Mouse (Mus musculus) C2C12 (cell line): Measurements from ENCODE around the gene Slc39a13. TPM values are rescaled to one million over a fixed set of nuclear protein-coding genes. Genes with fewer than 3 reads are reported as not detected.

ENCODE experiments used
- H3K27me3 ChIP-seq: one replicate; pipeline ENCODE4 v1.6.1; 2011; ENCODE audit not compliant: control insufficient read depth, insufficient read depth, insufficient read length
- H3K36me3 ChIP-seq: one replicate; pipeline ENCODE4 v1.6.1; 2011; ENCODE audit not compliant: control insufficient read depth, insufficient read depth
- H3K4me3 ChIP-seq: one replicate; pipeline ENCODE4 v1.5.1; 2011; ENCODE audit warnings: mild to moderate bottlenecking, control low read depth; ENCODE audit not compliant: poor library complexity, insufficient read depth, severe bottlenecking
- H3K79me2 ChIP-seq: one replicate; pipeline ENCODE4 v1.6.1; 2011; ENCODE audit not compliant: control insufficient read depth, insufficient read depth
- H3K79me3 ChIP-seq: one replicate; pipeline ENCODE4 v1.6.1; 2011; ENCODE audit warnings: low read depth, control low read depth
- H3ac ChIP-seq: one replicate; pipeline ENCODE3; 2011; ENCODE audit warnings: low read depth; ENCODE audit not compliant: control insufficient read depth, insufficient read length
- CEBPB ChIP-seq: IDR thresholded peaks from one replicate; pipeline ENCODE4 v1.6.1; 2011; ENCODE audit warnings: low read depth, mild to moderate bottlenecking, control low read depth, moderate library complexity
- CTCF ChIP-seq: IDR thresholded peaks from one replicate; pipeline ENCODE4 v1.5.1; 2011; ENCODE audit not compliant: control insufficient read depth, insufficient read depth, insufficient read length
- FOSL1 ChIP-seq: IDR thresholded peaks from one replicate; pipeline ENCODE4 v1.8.0; 2011; ENCODE audit warnings: mild to moderate bottlenecking, low read length; ENCODE audit not compliant: poor library complexity, insufficient read depth, severe bottlenecking
- MAX ChIP-seq: IDR thresholded peaks from one replicate; pipeline ENCODE4 v1.6.1; 2011; ENCODE audit warnings: mild to moderate bottlenecking, control low read depth
- MYOD1 ChIP-seq: IDR thresholded peaks from one replicate; pipeline ENCODE4 v1.6.1; 2011; ENCODE audit warnings: low read depth; ENCODE audit not compliant: control insufficient read depth, insufficient read length
- MYOG ChIP-seq: IDR thresholded peaks from one replicate; pipeline ENCODE4 v1.6.1; 2011; ENCODE audit not compliant: control insufficient read depth, insufficient read length; ENCODE audit errors: extremely low read depth
- USF1 ChIP-seq: IDR thresholded peaks from one replicate; pipeline ENCODE4 v1.6.1; 2011; ENCODE audit warnings: low read depth, mild to moderate bottlenecking, control low read depth, moderate library complexity
- polyA plus RNA-seq: library from polyadenylated mRNA; unstranded; fragments of >200 nt; fragmentation: generic; extraction: Trizol; gene quantifications from one replicate; pipeline ENCODE4 v1.2.1, GENCODE M21; 2012; ENCODE audit warnings: missing spikeins

The Slc39a13 gene
- polyA plus RNA-seq, 1 experiment: 52.3 TPM

DNA sequence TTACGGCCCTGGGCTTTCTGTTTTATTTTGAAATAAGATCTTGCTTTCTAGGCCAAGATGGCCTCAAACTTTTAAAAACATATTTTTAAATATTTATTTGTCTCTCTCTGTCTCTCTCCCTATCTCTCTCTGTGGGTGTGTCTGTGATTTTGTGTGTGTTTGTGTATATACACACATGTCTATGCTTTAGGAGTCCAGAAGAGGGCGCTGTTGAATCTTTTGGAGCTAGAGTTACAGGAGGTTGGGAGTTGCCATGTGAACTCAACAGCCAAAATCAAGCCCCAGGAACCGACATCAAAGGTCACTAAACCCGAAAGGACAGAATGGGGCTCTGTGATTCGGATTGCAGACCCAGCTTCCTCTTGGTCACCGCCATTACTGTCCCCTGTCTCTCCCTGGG is 40.2 kb upstream of the Slc39a13 start:
- H3K79me2 ChIP-seq: no peaks in the 10 kb centered on the region
- TF ChIP-seq FOSL1: no peak
- no peak for TF ChIP-seq MAX
- no peak for TF ChIP-seq MYOD1
- no peak for TF ChIP-seq USF1
- no peak for TF ChIP-seq CEBPB
- no peak for TF ChIP-seq MYOG
- no peak for TF ChIP-seq CTCF
- H3ac ChIP-seq: no peak overlapping the region
- no peaks in the 10 kb centered on the region for H3K79me3 ChIP-seq
- H3K27me3 ChIP-seq: peaks cover 3% of the 10 kb centered on the region
- H3K36me3 ChIP-seq: no peaks in the 10 kb centered on the region
- no peak overlapping the region for H3K4me3 ChIP-seq

DNA sequence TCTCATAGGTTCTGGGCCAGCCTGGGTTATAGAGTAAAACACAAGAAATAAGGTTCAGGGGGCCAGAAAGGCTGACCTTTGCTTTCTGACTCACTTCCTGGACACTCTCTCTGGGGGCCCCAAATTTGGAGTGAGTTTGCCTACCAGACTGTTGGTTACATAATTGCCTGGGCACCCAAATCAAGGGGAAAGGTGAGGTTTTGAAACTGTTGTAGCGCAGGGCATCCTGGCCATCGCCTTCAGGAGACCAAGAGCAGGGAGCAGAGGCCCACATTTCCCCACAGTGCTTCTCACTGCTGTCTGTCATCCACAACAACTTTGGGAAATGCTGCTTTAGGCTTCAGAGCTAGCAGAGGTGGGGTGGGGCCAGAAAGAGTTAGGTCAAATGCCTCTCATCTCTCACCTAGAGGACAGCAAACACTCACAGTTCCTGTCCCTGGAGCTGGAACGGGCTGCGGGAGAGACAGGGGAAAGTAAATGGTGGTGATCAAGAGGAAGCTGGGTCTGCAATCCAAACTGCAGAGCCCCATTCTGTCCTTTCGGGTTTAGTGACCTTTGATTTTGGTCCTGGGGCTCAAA is 39.7 kb upstream of the Slc39a13 start:
- no peaks in the 10 kb centered on the region for H3K36me3 ChIP-seq
- H3K79me2 ChIP-seq: no peaks in the 10 kb centered on the region
- H3K27me3 ChIP-seq: peaks cover 3% of the 10 kb centered on the region
- H3K79me3 ChIP-seq: no peaks in the 10 kb centered on the region
- H3ac ChIP-seq: no peak overlapping the region
- H3K4me3 ChIP-seq: no peak overlapping the region
- TF ChIP-seq CTCF (no peak), MYOD1 (no peak), CEBPB (no peak), MAX (no peak), MYOG (no peak), FOSL1 (no peak), USF1 (no peak)

DNA sequence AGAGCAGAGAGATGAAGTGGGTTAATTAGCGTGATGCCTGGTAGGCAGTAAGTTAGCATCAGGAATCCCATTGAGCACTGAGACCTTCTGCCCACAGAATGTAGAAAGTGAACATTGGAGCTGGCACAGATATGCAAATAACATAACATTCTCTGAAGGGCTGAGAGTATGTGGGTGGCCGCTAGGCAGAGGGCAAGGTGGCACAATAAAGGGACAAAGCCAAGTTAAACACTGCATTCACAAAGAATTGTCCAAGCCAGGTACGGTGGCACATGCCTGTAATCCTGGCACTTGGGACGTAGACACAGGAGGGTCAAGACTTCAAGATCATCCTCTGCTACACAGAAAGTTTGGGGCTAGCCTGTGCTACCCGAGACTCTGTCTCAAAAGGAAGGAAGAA is 39.0 kb upstream of the Slc39a13 start:
- peaks cover 3% of the 10 kb centered on the region for H3K27me3 ChIP-seq
- no peaks in the 10 kb centered on the region for H3K36me3 ChIP-seq
- H3K79me3 ChIP-seq: no peaks in the 10 kb centered on the region
- no peak overlapping the region for H3ac ChIP-seq
- no peaks in the 10 kb centered on the region for H3K79me2 ChIP-seq
- H3K4me3 ChIP-seq: no peak overlapping the region
- no peak for TF ChIP-seq MYOD1
- TF ChIP-seq CEBPB: no peak
- no peak for TF ChIP-seq MYOG
- TF ChIP-seq FOSL1: no peak
- no peak for TF ChIP-seq MAX
- no peak for TF ChIP-seq USF1
- no peak for TF ChIP-seq CTCF

DNA sequence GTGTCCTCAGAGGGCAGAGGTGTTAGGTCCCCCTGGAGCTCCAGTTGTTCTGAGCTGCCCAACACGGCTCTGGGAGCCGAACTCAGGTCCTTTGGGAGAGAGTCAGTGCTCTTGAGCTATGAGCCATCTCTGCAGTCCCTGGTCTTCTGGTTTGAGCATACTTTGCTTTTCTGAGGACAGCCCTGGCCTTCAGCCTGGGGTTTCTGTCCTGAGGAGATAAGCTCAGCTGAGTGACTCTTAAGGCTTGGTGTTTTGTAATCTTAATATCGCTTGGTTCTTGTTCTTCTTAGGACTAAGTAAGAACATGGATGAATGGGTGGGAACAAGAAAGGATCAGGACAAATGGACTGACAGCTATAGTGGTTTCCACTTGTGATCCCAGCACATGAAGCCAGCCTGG is 37.9 kb upstream of the Slc39a13 start:
- H3K36me3 ChIP-seq: no peaks in the 10 kb centered on the region
- H3K79me2 ChIP-seq: no peaks in the 10 kb centered on the region
- no peak overlapping the region for H3ac ChIP-seq
- H3K4me3 ChIP-seq: no peak overlapping the region
- no peaks in the 10 kb centered on the region for H3K79me3 ChIP-seq
- TF ChIP-seq USF1 (no peak), MYOG (no peak), MYOD1 (no peak), CEBPB (no peak), CTCF (no peak), FOSL1 (no peak)
- H3K27me3 ChIP-seq: peaks cover 3% of the 10 kb centered on the region

DNA sequence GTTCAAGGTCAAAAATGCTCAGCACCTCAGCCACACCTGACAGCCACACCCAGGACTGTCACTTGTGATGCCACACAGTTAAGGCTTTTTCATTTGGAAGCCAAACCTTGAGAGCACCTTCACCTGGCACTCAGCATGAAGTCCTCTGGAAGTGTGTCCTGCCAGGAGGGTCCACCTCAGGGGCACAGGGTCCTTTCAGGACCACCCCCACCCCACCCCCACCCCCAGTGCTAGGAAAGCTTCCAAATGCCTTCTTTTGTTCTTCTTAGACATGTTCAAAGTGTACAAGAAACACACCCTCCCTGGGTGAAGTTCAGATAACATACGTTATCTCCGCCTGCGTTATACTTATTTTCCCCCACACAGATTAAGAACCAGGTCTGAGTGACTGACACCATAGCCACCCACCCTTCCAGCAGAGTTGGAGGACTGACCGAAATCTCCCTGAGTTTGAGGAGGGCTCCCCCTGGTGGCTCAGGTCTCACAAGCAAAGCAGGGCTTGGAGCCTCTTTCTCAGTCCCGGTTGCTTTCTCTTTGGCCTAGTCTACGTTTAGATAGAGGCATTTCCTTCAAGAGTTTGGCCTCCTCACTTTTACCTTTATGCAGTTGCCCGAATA is 31.0 kb upstream of the Slc39a13 start:
- Histone ChIP-seq H3ac (no peak overlapping the region), H3K27me3 (no peaks in the 10 kb centered on the region), H3K36me3 (no peaks in the 10 kb centered on the region), H3K4me3 (no peak overlapping the region), H3K79me2 (no peaks in the 10 kb centered on the region), H3K79me3 (no peaks in the 10 kb centered on the region)
- TF ChIP-seq USF1 (no peak), CTCF (peak; percentile 80)

DNA sequence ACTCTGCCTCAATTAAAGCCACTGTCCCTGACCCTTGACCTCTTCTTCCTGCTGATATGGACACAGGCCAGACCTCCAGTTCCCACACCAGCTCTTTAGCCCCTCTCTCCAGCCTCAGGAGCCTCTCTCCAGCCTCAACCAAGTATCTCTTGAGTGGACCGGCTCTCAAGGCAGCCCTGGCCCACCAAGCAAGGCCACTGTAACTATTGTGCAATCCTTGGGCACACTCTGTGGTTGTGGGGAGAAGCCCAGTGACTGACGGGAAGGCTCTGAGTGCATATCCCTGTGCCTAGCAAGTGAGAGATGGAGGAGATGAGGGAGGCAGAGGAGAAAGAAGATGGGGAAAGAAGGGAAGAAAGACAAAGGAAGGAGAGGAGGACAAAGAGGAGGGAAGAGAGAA is 27.9 kb upstream of the Slc39a13 start:
- Histone ChIP-seq H3K27me3 (no peaks in the 10 kb centered on the region), H3ac (no peak overlapping the region), H3K4me3 (no peak overlapping the region), H3K36me3 (no peaks in the 10 kb centered on the region), H3K79me3 (no peaks in the 10 kb centered on the region), H3K79me2 (no peaks in the 10 kb centered on the region)
- TF ChIP-seq USF1 (no peak), CTCF (no peak), CEBPB (peak; percentile 45)
